Mouse (Mus musculus) embryonic facial prominence, embryonic 12.5 days (tissue): ENCODE results near the gene Hyal4. TPM values are rescaled to one million over a fixed set of nuclear protein-coding genes. Genes with fewer than 3 reads are reported as not detected.

ENCODE experiments used
- ATAC-seq: fragments of 200-750 bp; cut with Nextera tagmentation; 2 replicates; pipeline ENCODE4 v1.8.0; 2017; ENCODE audit not compliant: insufficient number of reproducible peaks, insufficient read depth, low FRiP score, low TSS enrichment
- H3K27ac ChIP-seq: fragments of 300-500 bp; sonication (generic); 2 replicates; pipeline ENCODE4 v1.5.1; 2016; ENCODE audit warnings: mild to moderate bottlenecking
- H3K27me3 ChIP-seq: fragments of 300-500 bp; sonication (generic); 2 replicates; pipeline ENCODE4 v1.6.1; 2016; ENCODE audit warnings: mild to moderate bottlenecking, moderate library complexity
- H3K36me3 ChIP-seq: fragments of 300-500 bp; sonication (generic); 2 replicates; pipeline ENCODE4 v1.6.1; 2016; ENCODE audit warnings: mild to moderate bottlenecking
- H3K4me1 ChIP-seq: fragments of 300-500 bp; sonication (generic); 2 replicates; pipeline ENCODE4 v1.6.1; 2016
- H3K4me2 ChIP-seq: fragments of 300-500 bp; sonication (generic); replicated peaks from 2 replicates; pipeline ENCODE4 v1.6.1; 2016; ENCODE audit warnings: mild to moderate bottlenecking, moderate library complexity
- H3K4me3 ChIP-seq: fragments of 300-500 bp; sonication (generic); 2 replicates; pipeline ENCODE4 v1.5.1; 2016; ENCODE audit warnings: mild to moderate bottlenecking
- H3K9ac ChIP-seq: fragments of 300-500 bp; sonication (generic); 2 replicates; pipeline ENCODE4 v1.6.1; 2016; ENCODE audit warnings: mild to moderate bottlenecking, moderate library complexity
- H3K9me3 ChIP-seq: fragments of 300-500 bp; sonication (generic); 2 replicates; pipeline ENCODE4 v1.6.1; 2016; ENCODE audit warnings: mild to moderate bottlenecking, moderate library complexity
- WGBS: fragments of 180-500 bp; shearing (Covaris S2); methylation state at CpG from one replicate; pipeline ENCODE4 v1.1.7; 2016; 5-methylcytosine and 5-hydroxymethylcytosine counted together
- polyA plus RNA-seq: library from polyadenylated mRNA; unstranded; fragments of >200 nt; fragmentation: Nextera tagmentation; extraction: Ambion mirVana; gene quantifications from 2 replicates; pipeline ENCODE4 v1.2.1, GENCODE M21; 2016

The Hyal4 gene
- not detected in 2 replicates for polyA plus RNA-seq

DNA sequence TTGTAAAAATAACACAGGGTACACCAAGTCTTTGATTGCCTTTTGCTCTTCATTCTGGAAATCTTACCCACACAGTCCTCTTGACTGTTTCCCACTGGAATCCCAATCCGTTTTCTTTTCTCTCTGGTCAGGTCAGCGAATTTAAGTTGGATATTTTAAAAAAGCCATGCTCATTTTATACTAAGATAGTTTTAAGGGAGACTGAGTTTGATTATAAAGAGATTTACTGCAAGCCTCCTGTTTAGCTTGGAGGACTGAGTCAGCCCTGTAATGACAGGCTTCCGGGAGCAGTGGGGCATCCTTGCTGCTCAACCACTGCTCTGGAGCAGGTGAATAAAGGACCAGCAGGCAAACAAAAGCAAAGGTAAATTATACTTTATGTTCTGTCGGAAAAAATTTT is at the start of gene Hyal4:
Hyal4 (plus strand) TSS at position 301 of the 400 bp plus-strand sequence.
- H3K4me3 ChIP-seq: no peak within 1 kb of the TSS
- no peak within 1 kb of the TSS for H3K4me2 ChIP-seq
- H3K36me3 ChIP-seq: no peaks in the 10 kb centered on the region
- 81% methylated on average over 4 of the region's 4 CpGs for WGBS
- H3K4me1 ChIP-seq: no peaks in the 10 kb centered on the region
- no peak for ATAC-seq
- no peak within 1 kb of the TSS for H3K9ac ChIP-seq
- H3K27ac ChIP-seq: no peak within 1 kb of the TSS
- H3K27me3 ChIP-seq: no peaks in the 10 kb centered on the region
- no peaks in the 10 kb centered on the region for H3K9me3 ChIP-seq

DNA sequence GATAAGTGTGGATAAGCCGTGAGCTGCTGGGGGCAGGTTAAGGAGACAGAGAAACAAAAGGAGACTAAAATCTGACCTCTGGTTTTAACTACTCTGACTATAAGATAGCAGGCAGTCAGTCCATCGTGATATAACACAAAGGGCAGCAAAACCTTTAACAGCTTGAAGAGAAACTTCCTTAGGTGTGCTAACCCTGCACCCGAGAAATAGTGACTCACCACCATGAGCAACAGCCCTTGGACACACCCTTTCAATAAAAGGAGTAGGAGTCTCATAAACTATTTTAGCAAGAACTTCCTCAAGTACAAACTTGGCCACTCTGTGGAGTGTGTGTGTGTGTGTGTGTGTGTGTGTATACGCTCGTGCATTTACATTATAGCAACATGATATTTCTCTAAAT is 41.0 kb upstream of the Hyal4 start:
- H3K9me3 ChIP-seq: no peaks in the 10 kb centered on the region
- WGBS: 82% methylated on average over 5 of the region's 5 CpGs
- no peaks in the 10 kb centered on the region for H3K4me1 ChIP-seq
- H3K4me3 ChIP-seq: no peak overlapping the region
- no peaks in the 10 kb centered on the region for H3K36me3 ChIP-seq
- no peak for ATAC-seq
- no peak overlapping the region for H3K27ac ChIP-seq
- no peak overlapping the region for H3K4me2 ChIP-seq
- no peaks in the 10 kb centered on the region for H3K27me3 ChIP-seq
- H3K9ac ChIP-seq: no peak overlapping the region

DNA sequence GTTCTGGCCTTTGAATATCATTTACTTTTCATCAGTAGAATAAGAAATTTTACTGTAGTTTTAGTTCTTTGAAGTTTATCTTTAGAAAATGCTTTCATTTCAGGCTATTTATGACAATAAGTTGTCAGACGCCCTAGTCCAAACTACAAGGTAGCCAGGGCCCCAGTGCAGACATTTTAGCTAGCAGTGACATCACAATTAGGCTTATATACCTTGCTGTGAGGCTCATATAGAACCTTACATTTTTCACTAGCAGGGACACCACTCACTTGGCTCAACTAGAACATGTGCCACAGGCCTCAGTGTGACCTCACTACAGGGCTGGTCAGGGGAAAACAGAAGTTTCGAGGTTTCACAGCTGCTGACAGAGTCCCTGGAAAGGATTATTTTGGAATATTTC is 40.6 kb upstream of the Hyal4 start:
- Histone ChIP-seq H3K9me3 (no peaks in the 10 kb centered on the region), H3K4me2 (no peak overlapping the region), H3K27me3 (no peaks in the 10 kb centered on the region), H3K4me3 (no peak overlapping the region), H3K4me1 (no peaks in the 10 kb centered on the region), H3K36me3 (no peaks in the 10 kb centered on the region), H3K9ac (no peak overlapping the region), H3K27ac (no peak overlapping the region)
- ATAC-seq: no peak
- WGBS: 69% methylated on average over 2 of the region's 2 CpGs

DNA sequence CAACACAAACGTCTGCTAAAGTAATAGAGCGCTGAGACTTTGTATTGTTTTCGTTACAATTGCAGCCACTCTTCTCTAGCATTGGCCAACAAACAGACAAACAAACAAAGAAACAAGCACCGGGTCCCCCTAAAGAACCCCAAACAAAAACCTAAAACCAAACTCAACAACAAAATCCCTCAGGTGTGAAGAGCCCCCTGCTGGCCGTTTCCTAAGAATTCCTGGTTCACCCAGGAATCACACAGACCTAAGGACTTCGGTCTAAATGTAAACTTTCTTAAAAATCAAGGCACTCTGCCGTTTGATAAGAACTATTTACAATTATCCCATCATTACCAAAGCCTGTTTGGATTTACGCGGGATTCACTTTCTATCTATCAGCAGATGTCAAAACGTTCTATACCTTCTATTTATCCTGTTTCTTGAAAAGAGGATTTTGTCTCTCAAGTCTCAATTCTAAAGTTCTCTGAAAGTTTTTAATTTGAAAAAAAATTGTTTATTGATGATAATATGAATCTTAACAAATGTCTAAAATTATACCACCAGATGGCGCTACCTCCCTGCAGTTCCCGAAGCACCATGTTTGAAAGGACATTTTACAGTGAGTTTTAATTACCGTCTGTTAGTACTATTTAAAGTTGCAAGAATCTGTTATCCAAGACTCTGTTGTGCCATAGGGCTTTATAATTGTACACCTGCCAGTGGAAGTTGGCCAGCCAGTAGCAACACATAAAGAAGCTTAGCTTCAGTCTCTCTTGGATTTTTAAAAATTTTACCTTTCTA is 26.6 kb upstream of the Hyal4 start:
- H3K27me3 ChIP-seq: no peaks in the 10 kb centered on the region
- H3K9me3 ChIP-seq: no peaks in the 10 kb centered on the region
- H3K27ac ChIP-seq: no peak overlapping the region
- H3K4me1 ChIP-seq: no peaks in the 10 kb centered on the region
- H3K9ac ChIP-seq: no peak overlapping the region
- ATAC-seq: no peak
- no peaks in the 10 kb centered on the region for H3K36me3 ChIP-seq
- H3K4me2 ChIP-seq: no peak overlapping the region
- no peak overlapping the region for H3K4me3 ChIP-seq
- WGBS: 29% methylated on average over 13 of the region's 13 CpGs

DNA sequence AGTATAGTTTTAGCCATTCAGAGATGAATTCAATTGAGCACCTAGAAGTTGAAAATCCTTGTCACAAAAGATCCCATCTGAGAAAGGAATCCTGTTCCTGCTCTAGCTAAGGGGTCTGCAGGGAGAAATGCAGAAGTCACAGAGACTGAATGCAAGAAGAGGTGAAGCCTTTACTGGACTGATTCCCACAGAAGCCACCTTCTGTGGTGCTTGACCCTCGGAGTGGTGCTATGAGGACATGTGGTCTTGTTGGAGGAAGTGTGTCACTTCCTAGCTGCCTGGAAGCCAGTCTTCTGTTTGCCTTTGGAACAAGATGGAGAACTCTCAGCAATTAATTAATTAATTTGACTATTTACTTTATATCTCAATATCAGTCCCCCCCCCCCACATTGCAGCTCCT is 20.0 kb upstream of the Hyal4 start:
- no peaks in the 10 kb centered on the region for H3K4me1 ChIP-seq
- no peak overlapping the region for H3K4me2 ChIP-seq
- ATAC-seq: no peak
- H3K27me3 ChIP-seq: no peaks in the 10 kb centered on the region
- H3K9ac ChIP-seq: no peak overlapping the region
- no peaks in the 10 kb centered on the region for H3K36me3 ChIP-seq
- WGBS: 90% methylated on average over 1 of the region's 1 CpGs
- H3K4me3 ChIP-seq: no peak overlapping the region
- no peaks in the 10 kb centered on the region for H3K9me3 ChIP-seq
- no peak overlapping the region for H3K27ac ChIP-seq

DNA sequence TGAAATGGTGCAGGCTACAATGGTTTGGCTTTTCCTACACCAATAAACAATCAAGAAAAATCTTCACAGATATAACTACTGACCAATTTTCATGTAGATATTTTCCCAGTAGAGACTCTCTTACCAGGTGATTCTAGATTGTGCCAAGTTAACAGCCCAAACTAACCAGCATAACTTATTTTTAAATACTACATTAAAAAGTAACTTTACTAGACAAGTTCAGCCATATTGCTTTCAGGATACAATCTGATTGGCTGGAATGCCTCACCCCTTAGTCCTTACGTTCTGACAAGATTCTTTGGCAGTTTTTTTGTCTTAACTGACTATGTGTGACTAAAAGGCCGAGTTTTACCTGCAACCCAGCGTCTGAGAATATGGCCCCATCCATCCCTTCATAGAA is 15.2 kb upstream of the Hyal4 start, which contains the start of gene Hyal6:
Hyal6 (plus strand) TSS at position 301 of the 400 bp plus-strand sequence.
- Histone ChIP-seq H3K9ac (no peak within 1 kb of the TSS), H3K27me3 (no peaks in the 10 kb centered on the region), H3K9me3 (no peaks in the 10 kb centered on the region), H3K27ac (no peak within 1 kb of the TSS), H3K4me1 (no peaks in the 10 kb centered on the region), H3K4me3 (no peak within 1 kb of the TSS), H3K36me3 (no peaks in the 10 kb centered on the region), H3K4me2 (no peak within 1 kb of the TSS)
- whole genome bisulfite sequencing: 83% methylated on average over 3 of the region's 3 CpGs
- ATAC-seq: no peak

DNA sequence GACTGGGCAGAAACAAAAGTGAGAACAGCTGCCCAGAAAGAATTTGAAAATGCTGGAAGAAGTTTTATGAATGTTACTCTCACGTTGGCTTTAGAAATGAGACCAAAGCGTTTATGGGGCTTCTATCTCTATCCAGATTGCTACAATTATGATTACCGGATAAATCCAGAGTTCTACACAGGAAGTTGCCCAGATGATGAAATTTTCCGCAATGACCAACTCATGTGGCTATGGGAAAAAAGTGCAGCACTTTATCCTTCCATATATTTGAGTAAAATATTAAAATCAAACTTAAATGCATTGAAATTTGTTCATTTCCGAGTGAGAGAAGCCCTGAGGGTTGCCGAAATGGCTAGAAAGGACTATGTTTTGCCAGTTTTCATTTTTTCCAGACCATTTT is 13.6 kb upstream of the Hyal4 start:
- no peak overlapping the region for H3K4me3 ChIP-seq
- no peak overlapping the region for H3K9ac ChIP-seq
- no peaks in the 10 kb centered on the region for H3K27me3 ChIP-seq
- no peak for ATAC-seq
- no peak overlapping the region for H3K27ac ChIP-seq
- H3K4me1 ChIP-seq: no peaks in the 10 kb centered on the region
- H3K36me3 ChIP-seq: no peaks in the 10 kb centered on the region
- H3K4me2 ChIP-seq: no peak overlapping the region
- no peaks in the 10 kb centered on the region for H3K9me3 ChIP-seq
- 77% methylated on average over 6 of the region's 6 CpGs for WGBS

DNA sequence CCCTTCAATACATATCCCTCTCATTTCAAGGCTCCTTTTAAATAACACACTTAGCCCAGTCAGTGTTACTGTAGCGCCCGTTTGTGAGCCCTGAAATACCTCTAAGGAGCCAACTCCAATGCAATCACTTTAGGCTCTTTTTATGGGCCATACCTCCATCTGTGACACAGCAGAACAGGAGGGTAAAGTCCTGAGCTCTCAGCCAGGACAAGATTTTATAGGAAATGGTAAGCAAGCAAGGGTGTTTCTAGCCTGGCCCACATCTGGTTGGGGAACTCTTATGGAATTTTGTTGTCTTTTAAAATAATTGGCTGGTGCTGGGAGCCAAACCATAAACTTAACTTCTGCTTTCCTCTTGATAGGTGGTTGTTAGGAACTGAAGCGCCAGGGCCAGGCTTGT is 11.2 kb downstream of the Hyal4 start:
- no peaks in the 10 kb centered on the region for H3K36me3 ChIP-seq
- H3K9me3 ChIP-seq: no peaks in the 10 kb centered on the region
- no peaks in the 10 kb centered on the region for H3K27me3 ChIP-seq
- no peak overlapping the region for H3K27ac ChIP-seq
- H3K4me2 ChIP-seq: no peak overlapping the region
- 90% methylated on average over 3 of the region's 3 CpGs for whole genome bisulfite sequencing
- H3K4me1 ChIP-seq: no peaks in the 10 kb centered on the region
- ATAC-seq: no peak
- no peak overlapping the region for H3K4me3 ChIP-seq
- no peak overlapping the region for H3K9ac ChIP-seq

DNA sequence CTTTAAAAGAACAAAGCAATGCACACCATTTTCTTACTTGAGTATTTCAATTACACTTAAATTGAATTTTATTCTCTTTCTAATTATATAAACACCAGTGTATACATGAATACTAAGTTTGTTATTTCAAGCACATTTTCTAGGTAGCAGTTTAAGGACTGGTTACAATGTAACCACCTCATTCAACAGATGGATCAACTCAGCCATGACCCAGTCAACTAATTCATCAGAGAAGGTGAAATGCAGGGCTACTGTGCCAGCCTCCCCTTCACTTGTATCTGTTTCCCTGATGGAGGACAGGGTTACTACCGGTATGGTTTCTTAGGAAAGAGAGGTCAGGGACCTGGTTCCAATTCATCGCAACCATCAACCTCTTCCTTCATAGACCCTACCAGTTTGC is 18.1 kb downstream of the Hyal4 start:
- Histone ChIP-seq H3K27ac (no peak overlapping the region), H3K9me3 (no peaks in the 10 kb centered on the region), H3K4me1 (no peaks in the 10 kb centered on the region), H3K9ac (no peak overlapping the region), H3K4me3 (no peak overlapping the region), H3K4me2 (no peak overlapping the region), H3K27me3 (no peaks in the 10 kb centered on the region), H3K36me3 (no peaks in the 10 kb centered on the region)
- no peak for ATAC-seq
- WGBS: 78% methylated on average over 2 of the region's 2 CpGs

DNA sequence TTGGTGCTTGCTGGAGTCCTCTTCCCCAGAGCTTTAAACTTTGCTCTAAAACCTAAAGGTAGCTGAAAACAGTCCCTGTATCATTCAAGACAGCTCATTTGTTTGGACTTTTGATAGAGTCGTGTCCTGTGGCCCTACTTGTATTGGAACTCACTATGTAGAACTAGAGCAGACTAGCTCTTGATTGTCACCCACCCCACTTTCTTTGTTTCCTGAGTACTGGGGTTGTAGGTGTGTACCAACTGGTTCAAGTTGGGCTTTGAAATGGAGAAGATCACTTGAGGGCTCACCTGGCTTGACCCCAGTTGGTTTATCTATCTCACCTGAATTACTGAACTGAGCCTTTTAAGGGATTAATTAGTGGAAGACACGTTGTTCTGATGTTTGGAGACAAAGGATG is 31.1 kb downstream of the Hyal4 start:
- 66% methylated on average over 2 of the region's 2 CpGs for WGBS

DNA sequence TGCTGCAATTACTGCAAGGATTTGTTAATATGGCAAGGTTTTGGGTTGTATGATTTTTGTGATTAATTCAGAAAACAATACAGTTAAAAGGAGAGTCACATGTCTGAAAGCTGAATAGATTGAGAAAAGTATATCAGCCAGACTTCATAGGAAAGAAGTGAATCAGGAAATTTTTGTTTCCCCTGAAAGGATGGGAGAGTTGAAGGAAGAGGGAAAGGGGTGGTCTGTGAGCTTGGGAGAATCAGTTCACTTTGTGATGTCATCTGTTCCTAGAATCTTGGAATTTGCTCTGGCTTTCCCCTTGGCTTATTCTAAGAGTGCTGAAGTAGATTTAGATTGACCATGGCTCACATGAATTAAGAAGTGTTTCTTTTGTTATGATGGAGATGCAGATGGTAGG is 42.8 kb downstream of the Hyal4 start, which contains the start of gene Spam1:
Spam1 (plus strand) TSS at position 301 of the 400 bp plus-strand sequence.
- ATAC-seq: no peak
- H3K4me2 ChIP-seq: no peak within 1 kb of the TSS
- H3K27me3 ChIP-seq: no peaks in the 10 kb centered on the region
- no peak within 1 kb of the TSS for H3K27ac ChIP-seq
- no peaks in the 10 kb centered on the region for H3K36me3 ChIP-seq
- H3K4me3 ChIP-seq: no peak within 1 kb of the TSS
- no peaks in the 10 kb centered on the region for H3K9me3 ChIP-seq
- no peaks in the 10 kb centered on the region for H3K4me1 ChIP-seq
- H3K9ac ChIP-seq: no peak within 1 kb of the TSS

More for the DNA sequence above, 31.1 kb downstream of the Hyal4 start:
- no peak overlapping the region for H3K4me3 ChIP-seq
- no peak for ATAC-seq
- H3K27me3 ChIP-seq: no peaks in the 10 kb centered on the region
- H3K36me3 ChIP-seq: no peaks in the 10 kb centered on the region
- H3K4me2 ChIP-seq: no peak overlapping the region
- no peak overlapping the region for H3K27ac ChIP-seq
- H3K9ac ChIP-seq: no peak overlapping the region
- H3K4me1 ChIP-seq: no peaks in the 10 kb centered on the region
- no peaks in the 10 kb centered on the region for H3K9me3 ChIP-seq
